Mouse (Mus musculus) neural tube, embryonic 15.5 days (tissue): ENCODE measurements around the gene Efhd2. TPM values are rescaled to one million over a fixed set of nuclear protein-coding genes. Genes with fewer than 3 reads are reported as not detected.

Experiments used
- ATAC-seq: fragments of 200-750 bp; cut with Nextera tagmentation; 2 replicates; pipeline ENCODE4 v1.8.0; 2017; ENCODE audit warnings: mild to moderate bottlenecking, moderate TSS enrichment, moderate library complexity; ENCODE audit not compliant: low FRiP score
- H3K27ac ChIP-seq: fragments of 300-500 bp; sonication (generic); replicated peaks from 2 replicates; pipeline ENCODE4 v1.5.1; 2015; ENCODE audit warnings: mild to moderate bottlenecking, inconsistent platforms
- H3K27me3 ChIP-seq: fragments of 300-500 bp; sonication (generic); replicated peaks from 2 replicates; pipeline ENCODE4 v1.6.1; 2015; ENCODE audit warnings: inconsistent platforms
- H3K36me3 ChIP-seq: fragments of 300-500 bp; sonication (generic); 2 replicates; pipeline ENCODE4 v1.6.1; 2015; ENCODE audit warnings: inconsistent platforms
- H3K4me1 ChIP-seq: fragments of 300-500 bp; sonication (generic); 2 replicates; pipeline ENCODE4 v1.6.1; 2015; ENCODE audit warnings: inconsistent platforms
- H3K4me2 ChIP-seq: fragments of 300-500 bp; sonication (generic); 2 replicates; pipeline ENCODE4 v1.6.1; 2015; ENCODE audit warnings: inconsistent platforms, mild to moderate bottlenecking, moderate library complexity
- H3K4me3 ChIP-seq: fragments of 300-500 bp; sonication (generic); replicated peaks from 2 replicates; pipeline ENCODE4 v1.5.1; 2015; ENCODE audit warnings: mild to moderate bottlenecking, inconsistent platforms
- H3K9ac ChIP-seq: fragments of 300-500 bp; sonication (generic); replicated peaks from 2 replicates; pipeline ENCODE4 v1.6.1; 2015; ENCODE audit warnings: mild to moderate bottlenecking, inconsistent platforms
- H3K9me3 ChIP-seq: fragments of 300-500 bp; sonication (generic); replicated peaks from 2 replicates; pipeline ENCODE4 v1.6.1; 2016; ENCODE audit warnings: inconsistent platforms
- WGBS: fragments of 180-500 bp; shearing (Covaris S2); methylation state at CpG from one replicate; pipeline ENCODE4 v1.1.7; 2015; ENCODE audit warnings: mixed read lengths; 5-methylcytosine and 5-hydroxymethylcytosine counted together
- polyA plus RNA-seq: library from polyadenylated mRNA; unstranded; fragments of >200 nt; fragmentation: Nextera tagmentation; extraction: Ambion mirVana; gene quantifications from 2 replicates; pipeline ENCODE4 v1.2.1, GENCODE M21; 2015

The Efhd2 gene
- polyA plus RNA-seq, 1 experiment from 2014 or later, result 75.6 TPM

DNA sequence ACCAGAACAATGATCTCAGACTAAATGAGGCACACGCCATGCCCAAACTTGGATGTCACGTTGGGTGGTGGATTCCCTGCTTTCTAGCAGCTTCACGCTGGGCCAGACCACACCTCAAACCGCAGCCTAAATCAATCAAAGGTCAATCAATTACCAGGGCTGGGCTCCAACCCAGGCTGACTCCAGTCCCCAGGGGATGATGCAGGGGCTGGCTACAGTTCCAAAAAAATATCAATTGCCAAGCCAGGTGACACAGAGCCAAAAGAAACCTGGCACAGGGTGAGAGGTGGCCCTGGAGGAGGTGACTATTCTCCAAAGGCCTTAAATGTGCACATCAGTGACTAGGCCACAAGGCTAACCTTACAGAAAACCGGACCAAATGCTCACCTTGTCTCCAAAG lies 9.1 kb downstream of the Efhd2 start:
- no peak for ATAC-seq
- Histone ChIP-seq H3K4me3 (no peak overlapping the region), H3K9me3 (no peaks in the 10 kb centered on the region), H3K4me2 (no peak overlapping the region), H3K27ac (no peak overlapping the region), H3K9ac (no peak overlapping the region), H3K4me1 (peaks cover 38% of the 10 kb centered on the region), H3K27me3 (no peaks in the 10 kb centered on the region), H3K36me3 (peaks cover 8% of the 10 kb centered on the region)
- 81% methylated on average over 5 of the region's 5 CpGs for WGBS

DNA sequence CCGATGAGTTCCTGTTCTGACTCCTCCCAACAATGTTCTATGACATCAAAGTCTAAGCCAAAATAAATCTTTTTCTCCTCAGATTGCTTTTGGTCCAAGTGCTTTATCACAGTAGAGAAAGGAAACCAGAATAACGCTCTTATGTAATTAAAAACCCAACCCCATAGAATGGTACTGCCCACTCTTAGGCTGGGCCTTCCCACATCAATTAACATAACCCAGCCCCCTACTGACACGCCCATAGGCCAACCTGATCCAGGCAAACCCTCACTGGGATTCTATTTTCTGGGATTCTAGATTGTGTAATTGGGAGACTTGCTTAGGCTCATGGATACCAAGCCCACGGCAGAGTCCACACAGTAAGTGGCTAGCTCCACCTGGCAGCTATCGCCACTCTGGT lies 9.7 kb downstream of the Efhd2 start:
- WGBS, result 91% methylated on average over 5 of the region's 5 CpGs

GRCm38 (mm10) chr4:141864506-141864905 lies 10.2 kb downstream of the Efhd2 start:
- Histone ChIP-seq H3K9ac (no peak overlapping the region), H3K9me3 (no peaks in the 10 kb centered on the region), H3K4me3 (no peak overlapping the region), H3K27ac (no peak overlapping the region), H3K4me2 (no peak overlapping the region), H3K4me1 (peaks cover 27% of the 10 kb centered on the region), H3K36me3 (peaks cover 8% of the 10 kb centered on the region), H3K27me3 (no peaks in the 10 kb centered on the region)
- ATAC-seq, result no peak
- 96% methylated on average over 8 of the region's 8 CpGs for WGBS

More for the DNA sequence above, 9.7 kb downstream of the Efhd2 start:
- H3K4me1 ChIP-seq, result peaks cover 32% of the 10 kb centered on the region
- no peak overlapping the region for H3K9ac ChIP-seq
- ATAC-seq, result no peak
- H3K36me3 ChIP-seq, result peaks cover 8% of the 10 kb centered on the region
- H3K27ac ChIP-seq, result no peak overlapping the region
- H3K4me2 ChIP-seq, result no peak overlapping the region
- no peaks in the 10 kb centered on the region for H3K27me3 ChIP-seq
- no peaks in the 10 kb centered on the region for H3K9me3 ChIP-seq
- no peak overlapping the region for H3K4me3 ChIP-seq

DNA sequence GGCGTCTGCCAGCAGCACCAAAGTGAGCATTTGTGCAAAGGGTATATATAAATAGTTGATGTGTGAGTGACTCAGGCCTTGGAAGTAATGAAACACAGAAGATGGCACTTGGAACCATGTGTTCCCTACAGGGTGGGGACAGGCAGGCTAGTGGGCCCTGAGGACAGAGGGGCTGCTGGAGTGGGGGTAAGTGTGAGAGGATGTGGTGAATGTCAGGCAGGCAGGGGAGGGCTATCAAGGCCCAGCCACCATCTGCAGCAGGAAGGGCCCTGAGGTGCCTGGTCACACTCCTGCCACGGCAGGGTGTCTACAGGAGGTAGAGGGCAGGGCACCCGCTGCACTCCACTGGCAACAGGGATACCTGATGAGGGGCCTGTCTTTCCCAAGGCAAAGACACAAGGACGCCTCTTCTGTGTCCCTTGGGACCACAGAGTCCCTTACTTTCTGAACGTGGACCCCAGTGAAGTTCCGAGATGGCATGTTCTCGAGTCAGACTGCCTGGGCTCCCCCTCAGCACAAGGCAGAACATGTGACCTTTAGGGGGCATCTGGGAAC lies 10.9 kb downstream of the Efhd2 start:
- Histone ChIP-seq H3K27ac (no peak overlapping the region), H3K4me2 (no peak overlapping the region), H3K9ac (no peak overlapping the region), H3K36me3 (peaks cover 8% of the 10 kb centered on the region), H3K9me3 (no peaks in the 10 kb centered on the region), H3K4me1 (peaks cover 24% of the 10 kb centered on the region), H3K27me3 (no peaks in the 10 kb centered on the region), H3K4me3 (no peak overlapping the region)
- ATAC-seq, result no peak
- 93% methylated on average over 7 of the region's 7 CpGs for WGBS

DNA sequence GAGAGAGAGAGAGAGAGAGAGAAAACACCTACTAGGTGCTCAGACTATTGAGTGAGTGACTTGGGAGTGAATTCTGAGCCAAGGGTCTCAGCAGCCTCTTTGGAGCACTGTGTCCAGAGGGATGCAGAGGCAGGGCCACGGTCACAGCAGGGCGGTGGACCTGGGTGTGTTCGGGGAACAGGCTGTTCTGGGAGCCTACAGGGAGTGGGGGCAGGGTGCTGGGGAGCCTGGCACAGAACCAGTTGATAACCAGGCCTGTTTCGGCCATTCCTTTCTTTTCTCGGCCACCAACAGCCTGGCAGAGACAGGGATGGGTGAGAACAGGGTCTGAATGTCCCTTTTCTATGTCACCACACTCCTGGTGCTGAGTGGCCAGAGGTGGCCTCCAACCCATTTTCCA lies 11.9 kb downstream of the Efhd2 start:
- H3K9ac ChIP-seq, result no peak overlapping the region
- H3K27me3 ChIP-seq, result no peaks in the 10 kb centered on the region
- no peak for ATAC-seq
- H3K27ac ChIP-seq, result no peak overlapping the region
- H3K36me3 ChIP-seq, result peaks cover 11% of the 10 kb centered on the region
- peaks cover 21% of the 10 kb centered on the region for H3K4me1 ChIP-seq
- H3K4me3 ChIP-seq, result no peak overlapping the region
- no peak overlapping the region for H3K4me2 ChIP-seq
- 81% methylated on average over 5 of the region's 5 CpGs for WGBS
- no peaks in the 10 kb centered on the region for H3K9me3 ChIP-seq

GRCm38 (mm10) chr4:141861591-141862295 lies 13.0 kb downstream of the Efhd2 start:
- no peak overlapping the region for H3K27ac ChIP-seq
- WGBS, result 91% methylated on average over 17 of the region's 17 CpGs
- H3K9ac ChIP-seq, result no peak overlapping the region
- H3K36me3 ChIP-seq, result peaks cover 11% of the 10 kb centered on the region
- no peaks in the 10 kb centered on the region for H3K27me3 ChIP-seq
- no peaks in the 10 kb centered on the region for H3K9me3 ChIP-seq
- ATAC-seq, result no peak
- H3K4me2 ChIP-seq, result no peak overlapping the region
- H3K4me3 ChIP-seq, result no peak overlapping the region
- H3K4me1 ChIP-seq, result peaks cover 12% of the 10 kb centered on the region

DNA sequence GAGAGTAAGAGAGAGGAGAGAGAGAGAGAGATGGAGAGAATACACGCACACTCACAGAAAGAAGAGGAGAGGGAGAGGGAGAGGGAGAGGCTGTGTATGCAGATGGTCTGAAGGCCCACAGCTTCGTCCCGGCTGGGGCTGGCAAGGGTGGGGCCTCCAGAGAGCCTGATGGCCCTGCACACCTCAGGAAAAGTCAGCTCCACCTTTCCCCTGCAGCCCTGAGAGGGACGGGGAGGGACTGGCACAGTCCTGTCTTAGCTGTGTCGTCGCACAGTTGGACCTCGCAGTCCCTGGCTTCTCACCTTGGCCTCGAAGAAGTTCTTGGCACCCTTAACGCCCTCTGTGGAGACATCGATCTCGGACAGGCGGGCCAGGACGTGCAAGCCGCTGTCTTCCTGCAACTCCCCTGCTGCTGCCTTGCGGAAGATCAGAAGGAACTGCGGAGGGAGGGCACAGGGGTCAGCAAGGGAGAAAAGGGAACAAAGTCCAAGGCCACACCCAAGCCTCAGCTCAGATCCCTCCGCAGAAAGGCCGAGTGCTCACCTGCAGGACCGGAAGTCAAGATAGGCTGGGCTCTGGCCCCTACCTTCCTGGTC lies 14.4 kb downstream of the Efhd2 start:
- H3K9me3 ChIP-seq, result no peaks in the 10 kb centered on the region
- H3K9ac ChIP-seq, result no peak overlapping the region
- WGBS, result 74% methylated on average over 19 of the region's 19 CpGs
- ATAC-seq, result no peak
- H3K36me3 ChIP-seq, result peaks cover 11% of the 10 kb centered on the region
- H3K4me1 ChIP-seq, result 0 out of 2 replicates have a peak, but pooled peaks cover 7% of the 10 kb centered on the region
- no peak overlapping the region for H3K27ac ChIP-seq
- H3K4me3 ChIP-seq, result no peak overlapping the region
- no peak overlapping the region for H3K4me2 ChIP-seq
- no peaks in the 10 kb centered on the region for H3K27me3 ChIP-seq

- H3K9ac ChIP-seq, result no peak overlapping the region
- 92% methylated on average over 14 of the region's 14 CpGs for WGBS
- no peak for ATAC-seq
- peaks cover 8% of the 10 kb centered on the region for H3K36me3 ChIP-seq
- H3K4me2 ChIP-seq, result no peak overlapping the region
- H3K4me3 ChIP-seq, result no peak overlapping the region
- H3K27me3 ChIP-seq, result no peaks in the 10 kb centered on the region
- H3K9me3 ChIP-seq, result no peaks in the 10 kb centered on the region
- no peak overlapping the region for H3K27ac ChIP-seq
- 0 out of 2 replicates have a peak, but pooled peaks cover 4% of the 10 kb centered on the region for H3K4me1 ChIP-seq
Measured at GRCm38 (mm10) chr4:141859351-141859750, 15.4 kb downstream of the Efhd2 start.

GRCm38 (mm10) chr4:141858501-141858900 lies 16.2 kb downstream of the Efhd2 start:
- Histone ChIP-seq H3K4me1 (0 out of 2 replicates have a peak, but pooled peaks cover 4% of the 10 kb centered on the region), H3K9ac (no peak overlapping the region), H3K27me3 (no peaks in the 10 kb centered on the region), H3K4me2 (no peak overlapping the region), H3K9me3 (no peaks in the 10 kb centered on the region), H3K4me3 (no peak overlapping the region), H3K36me3 (peaks cover 8% of the 10 kb centered on the region), H3K27ac (0 out of 2 replicates have a peak overlapping the region, but pooled peaks have one; percentile 9)
- WGBS, result 87% methylated on average over 20 of the region's 20 CpGs
- ATAC-seq, result no peak

GRCm38 (mm10) chr4:141857422-141857930 lies 17.2 kb downstream of the Efhd2 start:
- H3K27ac ChIP-seq, result no peak overlapping the region
- H3K9me3 ChIP-seq, result no peaks in the 10 kb centered on the region
- H3K4me3 ChIP-seq, result no peak overlapping the region
- peaks cover 8% of the 10 kb centered on the region for H3K36me3 ChIP-seq
- H3K4me2 ChIP-seq, result no peak overlapping the region
- no peak overlapping the region for H3K9ac ChIP-seq
- 21% methylated on average over 10 of the region's 10 CpGs for WGBS
- H3K4me1 ChIP-seq, result 0 out of 2 replicates have a peak, but pooled peaks cover 4% of the 10 kb centered on the region
- ATAC-seq, result peak; percentile 55
- H3K27me3 ChIP-seq, result no peaks in the 10 kb centered on the region

GRCm38 (mm10) chr4:141853437-141853836 lies 21.3 kb downstream of the Efhd2 start:
- no peaks in the 10 kb centered on the region for H3K36me3 ChIP-seq
- no peaks in the 10 kb centered on the region for H3K9me3 ChIP-seq
- no peak overlapping the region for H3K9ac ChIP-seq
- 72% methylated on average over 9 of the region's 9 CpGs for WGBS
- H3K4me3 ChIP-seq, result no peak overlapping the region
- H3K4me1 ChIP-seq, result 0 out of 2 replicates have a peak, but pooled peaks cover 2% of the 10 kb centered on the region
- no peaks in the 10 kb centered on the region for H3K27me3 ChIP-seq
- H3K4me2 ChIP-seq, result no peak overlapping the region
- ATAC-seq, result no peak
- H3K27ac ChIP-seq, result no peak overlapping the region

- 84% methylated on average over 6 of the region's 6 CpGs for WGBS
Measured at GRCm38 (mm10) chr4:141845999-141846398, 28.7 kb downstream of the Efhd2 start, which contains the start of gene Ctrc. TSS of gene Ctrc (minus strand) at chr4:141846359.

More at GRCm38 (mm10) chr4:141845999-141846398, 28.7 kb downstream of the Efhd2 start, which contains the start of gene Ctrc:
- no peak within 1 kb of the TSS for H3K4me2 ChIP-seq
- no peak within 1 kb of the TSS for H3K4me3 ChIP-seq
- no peaks in the 10 kb centered on the region for H3K4me1 ChIP-seq
- no peak within 1 kb of the TSS for H3K9ac ChIP-seq
- H3K27me3 ChIP-seq, result no peaks in the 10 kb centered on the region
- no peaks in the 10 kb centered on the region for H3K9me3 ChIP-seq
- no peak within 1 kb of the TSS for H3K27ac ChIP-seq
- no peak for ATAC-seq
- H3K36me3 ChIP-seq, result no peaks in the 10 kb centered on the region
